Mouse (Mus musculus) liver (tissue): ENCODE measurements at regions not wholly inside any gene's neighbourhood (a gene's known extent, or its start where the extent isn't known, plus 50 kb on each side); places are given as distances from the start of the nearest gene placed in this dataset.

Experiments used
- DNase-seq: peaks from one replicate; pipeline ENCODE4 v3.0.0-alpha.2; 2020; ENCODE audit warnings: mixed read lengths

DNA sequence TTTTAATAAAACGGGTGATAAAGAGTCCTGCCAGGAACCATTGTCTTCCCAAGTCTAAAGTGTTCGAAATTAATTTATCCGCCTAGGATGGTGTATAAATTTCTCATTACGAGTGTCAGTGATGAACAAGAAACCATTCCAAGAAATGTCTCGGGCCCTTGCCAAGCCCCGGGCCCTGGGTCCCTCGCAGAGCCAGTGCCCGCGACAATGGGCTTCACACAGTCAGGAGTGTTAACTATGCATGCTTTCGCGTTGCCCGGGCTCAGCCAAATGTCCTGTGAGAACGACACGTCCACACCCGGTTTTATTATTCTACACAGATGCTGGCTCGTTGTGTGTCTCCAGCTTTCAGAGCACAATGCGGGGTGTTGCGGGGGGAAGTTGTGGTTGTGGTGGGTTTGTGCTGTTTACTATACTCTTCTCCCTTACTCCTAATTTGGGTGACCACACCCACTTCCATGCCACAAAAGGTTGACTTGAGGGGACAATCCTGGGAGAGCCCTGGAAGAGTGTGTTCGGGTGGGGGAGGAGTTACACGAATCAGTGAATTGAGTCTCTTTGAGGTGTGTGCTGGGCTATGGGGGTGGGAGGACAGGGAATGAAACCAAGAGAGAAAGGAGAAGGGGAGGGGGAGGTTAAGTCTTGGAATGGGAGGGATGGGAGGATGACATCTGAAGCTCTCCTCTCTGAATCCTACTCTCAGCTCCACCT, 166.5 kb downstream of the Inhbb start:
- DNase-seq, result no peak

DNA sequence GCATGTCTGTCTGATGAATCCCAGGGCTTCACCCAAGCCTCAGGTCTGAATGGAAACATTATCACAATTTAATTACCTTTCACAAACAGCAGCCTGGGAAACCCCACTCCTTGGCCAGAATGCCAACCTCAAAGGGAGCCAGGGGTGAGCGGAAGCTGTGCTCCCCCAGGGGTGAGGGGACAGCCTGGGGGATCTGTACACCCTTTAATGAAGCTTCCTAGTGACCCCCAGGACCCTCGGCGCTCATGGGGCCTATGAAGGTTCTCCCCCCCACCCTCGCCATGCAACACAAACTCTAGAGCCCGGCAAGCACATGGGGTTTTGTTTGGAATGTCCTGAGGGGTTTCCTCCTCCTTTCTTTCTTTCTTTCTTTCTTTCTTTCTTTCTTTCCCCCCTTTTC, 167.1 kb downstream of the Inhbb start:
- DNase-seq, result no peak

DNA sequence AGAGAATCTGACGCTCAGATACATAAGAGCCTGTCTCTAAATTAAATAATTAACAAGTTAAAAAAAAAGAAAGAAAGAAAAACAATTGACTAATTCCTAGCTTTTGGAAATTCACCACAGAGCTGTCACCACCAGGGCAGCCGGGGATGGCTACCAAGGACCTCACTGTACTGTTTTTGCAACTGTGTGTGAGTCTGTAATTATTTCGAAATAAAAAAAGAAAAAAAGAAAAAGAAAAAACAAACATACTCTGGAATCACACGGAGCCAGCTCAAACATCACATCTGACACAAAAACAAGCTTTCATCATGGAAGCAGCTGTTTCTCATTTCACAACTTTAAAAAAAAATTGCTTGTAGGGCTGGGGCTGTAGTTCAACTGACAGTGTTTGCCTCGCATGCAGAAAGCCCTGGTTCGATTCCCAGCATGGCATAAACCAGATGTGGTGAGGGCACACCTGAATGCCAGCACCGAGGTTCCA, 168.6 kb downstream of the Inhbb start:
- no peak for DNase-seq

DNA sequence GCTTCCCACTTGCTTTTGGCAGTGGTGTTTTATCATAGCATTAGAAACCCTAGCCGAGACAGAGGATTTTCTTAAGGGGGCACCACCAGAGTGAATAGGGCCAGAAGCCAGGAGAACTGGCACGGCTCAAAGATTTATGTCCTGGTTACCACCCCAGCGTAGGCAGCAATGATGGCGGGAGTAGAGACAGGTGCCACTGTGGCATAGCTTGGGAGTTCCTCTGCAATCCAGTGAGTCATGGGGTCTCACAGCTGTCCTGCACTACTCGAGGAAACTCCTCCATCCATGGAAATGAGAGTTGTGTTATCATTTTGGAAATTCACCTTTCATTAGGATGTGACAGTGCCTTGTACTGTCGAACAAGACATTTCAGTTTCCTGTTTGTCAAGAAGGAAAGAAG, 169.6 kb downstream of the Inhbb start:
- no peak for DNase-seq

DNA sequence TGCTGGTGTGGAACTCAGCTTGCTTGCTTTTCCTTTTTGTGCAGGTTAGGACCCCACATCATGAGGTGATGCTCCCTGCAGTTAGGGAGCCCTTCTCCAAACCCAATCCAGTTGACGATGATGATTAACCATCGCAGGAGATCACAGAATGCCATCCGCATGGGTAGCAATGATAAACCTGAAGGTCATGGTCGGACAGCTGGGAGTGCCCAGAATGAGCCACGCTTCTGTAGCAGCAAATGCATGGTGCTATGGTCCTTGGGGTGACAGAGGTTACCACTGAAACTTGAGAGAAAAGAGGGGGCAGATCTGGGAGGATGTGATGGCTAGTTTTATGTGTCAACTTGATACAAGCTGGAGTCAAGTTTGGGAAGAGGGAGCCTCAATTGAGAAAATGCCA, 170.3 kb downstream of the Inhbb start:
- no peak for DNase-seq

DNA sequence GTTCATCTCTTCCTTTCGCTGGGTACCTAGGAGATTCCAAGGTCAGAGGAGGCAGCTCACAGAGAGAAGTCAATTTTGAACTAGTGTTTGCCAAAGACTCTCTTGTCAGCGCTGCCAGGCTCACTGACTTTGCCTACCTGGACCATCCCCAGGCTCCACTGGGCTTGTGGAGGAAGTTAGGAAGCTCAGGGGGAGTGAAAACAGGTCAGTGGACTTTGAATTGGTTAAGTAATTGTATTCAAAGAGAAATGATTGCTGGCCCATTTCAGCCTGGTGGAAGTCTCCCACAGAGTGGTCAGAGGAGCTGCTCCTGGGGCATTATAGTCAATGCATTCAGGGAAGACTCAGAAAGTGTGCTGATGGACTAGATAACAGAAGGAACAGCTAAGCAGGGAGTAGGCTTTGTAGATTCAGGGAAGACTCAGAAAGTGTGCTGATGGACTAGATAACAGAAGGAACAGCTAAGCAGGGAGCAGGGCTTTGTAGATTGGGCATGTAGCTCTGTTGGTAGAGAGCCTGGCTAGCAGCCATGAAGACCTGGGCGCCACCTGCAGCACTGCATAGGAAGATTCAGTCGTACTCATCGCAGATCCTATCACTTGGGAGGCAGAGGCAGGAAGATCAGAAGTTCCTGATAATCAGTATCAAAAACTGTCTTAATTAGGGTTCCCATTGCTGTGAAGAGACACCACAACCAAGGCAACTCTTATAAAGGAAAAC, 173.1 kb downstream of the Inhbb start:
- DNase-seq, result no peak

DNA sequence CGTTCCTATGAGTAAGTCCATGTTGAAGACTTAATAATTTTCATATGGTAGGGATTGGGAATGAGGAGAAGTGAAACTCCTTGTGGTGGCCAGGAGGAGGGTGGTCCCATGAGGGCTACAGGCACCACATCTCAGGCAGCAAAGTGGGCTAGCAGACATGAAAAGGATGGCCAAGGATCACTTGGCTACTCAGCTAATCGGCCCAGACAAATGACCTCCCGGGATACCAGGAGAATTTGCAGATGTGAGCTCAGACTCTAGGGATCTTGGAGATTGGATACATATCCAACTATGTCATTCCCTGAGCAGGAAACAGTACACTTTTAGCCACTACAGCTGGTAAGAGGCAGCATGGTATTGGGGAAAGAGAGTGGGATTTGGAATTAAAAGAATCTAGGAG, 174.9 kb downstream of the Inhbb start:
- DNase-seq, result no peak

DNA sequence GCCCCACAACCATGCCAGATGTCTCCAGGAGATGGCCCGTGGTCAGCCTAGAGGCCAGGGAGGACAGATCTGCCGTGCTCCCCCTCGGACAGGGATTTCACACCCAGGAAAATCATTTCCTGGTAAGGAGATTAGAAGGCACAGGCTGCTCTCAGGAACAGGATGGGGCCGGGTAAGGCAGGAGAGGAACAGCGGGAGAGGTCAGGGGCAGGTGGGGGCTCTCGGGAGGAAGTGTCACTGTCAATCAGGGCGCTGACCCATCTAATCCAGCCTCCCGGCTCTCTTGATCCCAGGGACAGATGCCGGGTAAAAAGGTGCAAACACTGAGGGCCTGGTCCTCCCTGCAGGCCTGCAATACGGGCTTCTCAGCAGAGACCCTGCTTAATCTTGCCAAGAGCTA, 183.6 kb downstream of the Inhbb start:
- no peak for DNase-seq

DNA sequence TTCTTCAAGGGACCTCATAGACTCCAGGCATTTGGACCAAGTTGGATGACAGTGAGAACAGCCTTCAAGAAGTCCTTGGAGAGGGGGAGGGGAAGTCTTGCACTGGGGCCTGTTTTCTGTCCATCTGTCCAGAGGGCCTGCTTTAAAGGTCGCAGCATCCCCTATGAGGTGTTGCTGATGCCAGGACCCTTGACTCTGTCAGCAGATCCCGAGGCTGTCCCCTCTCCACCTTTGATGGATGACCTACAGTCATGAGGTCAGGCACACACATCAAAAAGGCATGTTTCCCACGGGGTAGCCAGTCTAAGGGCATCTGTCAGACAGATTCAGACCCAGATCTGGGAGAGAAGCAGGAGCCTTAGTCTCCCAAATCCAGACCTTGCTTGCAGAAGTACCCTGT, 183.4 kb upstream of the Gli2 start:
- DNase-seq, result no peak

DNA sequence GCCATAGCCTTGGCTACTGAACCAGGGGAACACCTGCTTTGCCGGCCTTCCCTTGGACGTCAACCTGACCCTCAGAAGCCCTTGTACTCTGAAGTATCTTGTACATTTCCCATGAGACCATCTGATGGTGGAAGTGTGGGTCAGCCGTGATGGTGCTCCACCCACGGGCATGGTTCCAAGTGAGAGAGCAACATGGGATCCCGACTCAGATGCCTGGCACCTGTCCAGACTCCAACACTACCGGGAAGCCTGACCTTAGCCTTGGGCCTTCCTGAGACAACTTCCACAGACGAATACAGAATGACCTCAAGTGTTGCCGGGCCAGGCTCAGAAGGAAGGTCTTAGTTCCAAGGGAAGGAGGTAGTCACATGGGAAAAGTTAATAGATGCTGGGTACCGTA, 181.0 kb upstream of the Gli2 start:
- peak; percentile 13 for DNase-seq

DNA sequence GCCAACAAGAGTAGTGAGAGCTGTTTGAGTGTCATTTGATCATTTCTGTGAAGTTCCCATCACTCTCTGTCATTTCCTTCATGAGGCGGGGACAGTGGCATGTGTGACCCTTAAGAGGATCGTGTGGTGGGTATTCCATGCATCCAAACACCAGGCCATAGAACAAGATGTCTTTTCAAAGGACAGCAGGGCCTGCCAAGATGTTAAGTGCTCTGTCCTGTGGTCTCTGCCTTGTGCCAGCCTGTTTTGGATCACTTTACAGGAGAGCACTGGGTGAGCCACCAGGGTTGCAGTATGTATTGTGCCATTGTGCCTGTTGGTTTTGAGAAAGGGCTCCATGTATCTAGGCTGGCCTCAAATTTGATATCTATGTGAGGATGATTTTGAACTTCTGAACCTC, 173.6 kb upstream of the Gli2 start:
- DNase-seq, result no peak

DNA sequence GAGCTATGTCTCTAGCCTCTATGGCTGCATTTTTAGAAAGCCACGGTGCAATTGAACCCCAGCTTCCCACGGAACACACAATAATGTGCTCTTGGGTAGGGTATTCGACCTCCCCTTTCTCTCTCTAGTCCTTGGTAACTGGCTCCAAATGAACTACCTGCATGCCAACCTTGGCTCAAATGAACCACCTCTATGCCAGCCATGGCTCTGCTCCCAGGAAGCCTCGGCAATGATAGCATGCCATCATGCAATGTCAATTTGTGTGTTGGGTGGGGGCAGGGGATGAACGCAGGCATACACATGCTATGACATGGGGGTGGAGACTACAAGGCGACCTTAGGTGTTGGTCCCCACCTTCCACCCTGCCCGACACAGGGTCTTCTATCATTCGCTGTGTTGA, 170.5 kb upstream of the Gli2 start:
- no peak for DNase-seq

DNA sequence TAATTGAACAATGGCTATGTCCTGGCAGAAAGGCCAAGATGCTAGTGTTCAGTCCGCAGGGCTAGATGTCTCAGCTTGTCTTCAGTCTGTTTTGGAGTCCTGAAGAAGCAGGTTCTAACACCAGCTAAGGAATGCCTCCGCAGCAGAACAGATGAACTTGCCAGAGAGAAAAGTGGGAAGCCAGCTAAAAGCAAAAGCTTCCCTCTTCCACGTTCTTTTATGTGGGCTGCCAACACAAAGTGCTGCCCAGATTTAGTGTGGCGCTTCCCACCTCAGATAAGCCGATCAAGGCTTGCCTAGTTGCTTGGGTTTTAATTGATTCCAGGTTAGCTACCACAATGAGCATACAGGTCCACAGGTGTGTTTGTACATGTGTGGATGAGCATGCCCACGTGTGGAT, 168.5 kb upstream of the Gli2 start:
- DNase-seq, result no peak

DNA sequence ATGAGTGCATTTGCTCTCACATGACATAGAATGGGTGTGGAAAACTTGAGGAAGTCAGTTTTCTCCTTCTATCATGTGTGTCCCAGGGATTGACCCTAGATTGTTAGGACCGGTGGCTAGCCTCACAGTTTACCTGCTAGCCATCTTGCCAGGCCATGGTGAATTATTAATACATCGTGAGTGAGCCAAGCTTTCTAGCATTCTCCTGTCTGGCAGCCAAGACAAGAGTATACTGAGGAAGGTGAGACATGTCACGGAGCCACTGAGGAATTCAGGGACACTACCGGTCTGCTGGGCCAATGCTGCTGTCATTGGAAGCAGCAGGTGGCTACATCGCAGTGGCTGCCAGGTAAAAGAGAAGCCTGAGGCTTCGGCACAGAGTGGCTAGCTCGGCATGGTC, 167.6 kb upstream of the Gli2 start:
- no peak for DNase-seq

DNA sequence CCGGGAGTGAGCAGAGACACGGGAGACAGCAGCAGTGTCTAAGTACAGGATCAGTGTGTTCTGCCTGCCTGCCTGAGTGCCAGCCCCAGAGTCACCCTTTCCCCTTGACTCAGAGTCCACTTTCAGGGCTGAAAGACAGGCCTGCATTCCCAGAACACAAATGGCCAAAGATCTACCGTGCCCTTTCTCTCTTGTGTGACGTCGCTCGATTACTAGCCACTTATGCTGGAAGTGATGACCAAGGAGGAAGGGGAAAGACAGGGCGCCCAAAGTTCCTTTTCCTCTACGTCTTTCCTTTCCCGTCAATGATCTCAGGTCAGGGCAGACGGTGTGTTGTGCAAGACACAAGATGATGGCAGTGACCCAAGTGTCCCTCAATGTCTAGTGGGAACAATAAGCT, 166.4 kb upstream of the Gli2 start:
- no peak for DNase-seq

DNA sequence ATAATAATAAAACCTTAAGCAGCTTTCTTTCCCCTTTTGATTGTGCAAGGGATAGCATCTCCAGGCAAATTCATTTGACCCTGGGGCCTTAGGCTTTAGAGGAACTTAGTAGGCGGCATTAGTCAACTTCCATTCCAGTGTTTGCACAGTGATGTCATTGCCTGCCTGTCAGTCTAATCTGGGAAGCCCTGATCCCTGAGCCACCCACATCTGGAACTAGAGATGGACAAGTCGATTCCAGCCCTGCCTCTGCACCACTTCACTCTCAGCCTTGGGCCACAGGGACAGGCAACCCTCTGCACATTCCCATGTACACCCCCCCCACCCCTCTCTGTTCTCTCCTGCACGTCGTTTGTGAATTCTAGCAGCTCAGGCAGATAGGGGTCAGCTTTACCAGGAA, 164.0 kb upstream of the Gli2 start:
- DNase-seq, result peak; percentile 12

DNA sequence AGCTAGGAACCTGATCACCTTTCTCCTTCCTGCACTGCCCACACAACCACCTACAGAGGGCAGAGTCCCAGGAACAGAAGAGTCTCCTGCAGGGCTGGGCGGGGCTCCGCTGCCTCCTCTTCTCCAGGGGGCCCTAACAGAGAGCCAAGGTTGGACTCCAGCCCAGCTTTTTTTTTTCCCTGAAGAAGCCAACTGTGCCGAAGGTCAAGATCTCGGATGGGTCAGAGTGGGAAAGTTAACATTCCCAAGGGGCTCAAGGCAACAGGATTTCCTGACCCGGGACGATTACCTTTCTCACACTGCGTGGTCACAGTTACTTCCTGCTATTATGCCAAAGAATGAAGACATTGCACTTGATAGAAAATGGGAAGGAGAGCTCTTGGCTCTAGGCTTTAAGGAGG, 156.2 kb upstream of the Gli2 start:
- DNase-seq, result no peak

DNA sequence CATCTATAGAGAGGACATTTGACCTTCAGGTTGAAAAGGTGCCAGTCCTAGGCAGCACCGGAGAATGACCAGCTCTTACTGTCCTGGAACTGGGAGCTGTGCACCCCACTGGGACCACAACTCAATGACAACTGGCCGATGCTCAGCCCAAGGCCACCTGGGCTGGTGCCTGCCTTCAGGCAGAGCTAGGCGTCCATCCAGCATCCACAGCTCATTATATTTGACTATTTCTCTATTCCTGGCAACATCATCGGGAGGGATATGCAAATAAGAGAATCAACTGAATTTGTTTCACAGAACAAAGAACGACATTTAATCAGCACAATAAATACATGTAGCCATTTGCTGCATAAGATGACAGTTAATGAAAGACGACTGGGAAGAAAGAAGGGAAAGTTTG, 149.0 kb upstream of the Gli2 start:
- no peak for DNase-seq

DNA sequence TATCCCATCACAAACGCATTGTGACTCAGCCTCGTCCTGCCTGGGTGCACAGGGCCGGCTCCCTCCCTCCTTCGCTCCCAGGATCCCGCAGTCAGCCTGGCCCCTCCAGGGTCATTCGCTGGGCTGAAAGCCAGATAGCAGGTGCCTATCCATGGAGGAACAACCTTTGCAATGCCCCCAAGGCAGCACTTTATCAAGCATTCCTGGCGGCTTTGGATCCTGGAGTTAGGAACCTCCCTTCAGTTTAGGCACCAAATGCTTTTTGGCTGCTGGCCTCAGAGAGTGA, 143.9 kb upstream of the Gli2 start:
- DNase-seq, result peak; percentile 21

DNA sequence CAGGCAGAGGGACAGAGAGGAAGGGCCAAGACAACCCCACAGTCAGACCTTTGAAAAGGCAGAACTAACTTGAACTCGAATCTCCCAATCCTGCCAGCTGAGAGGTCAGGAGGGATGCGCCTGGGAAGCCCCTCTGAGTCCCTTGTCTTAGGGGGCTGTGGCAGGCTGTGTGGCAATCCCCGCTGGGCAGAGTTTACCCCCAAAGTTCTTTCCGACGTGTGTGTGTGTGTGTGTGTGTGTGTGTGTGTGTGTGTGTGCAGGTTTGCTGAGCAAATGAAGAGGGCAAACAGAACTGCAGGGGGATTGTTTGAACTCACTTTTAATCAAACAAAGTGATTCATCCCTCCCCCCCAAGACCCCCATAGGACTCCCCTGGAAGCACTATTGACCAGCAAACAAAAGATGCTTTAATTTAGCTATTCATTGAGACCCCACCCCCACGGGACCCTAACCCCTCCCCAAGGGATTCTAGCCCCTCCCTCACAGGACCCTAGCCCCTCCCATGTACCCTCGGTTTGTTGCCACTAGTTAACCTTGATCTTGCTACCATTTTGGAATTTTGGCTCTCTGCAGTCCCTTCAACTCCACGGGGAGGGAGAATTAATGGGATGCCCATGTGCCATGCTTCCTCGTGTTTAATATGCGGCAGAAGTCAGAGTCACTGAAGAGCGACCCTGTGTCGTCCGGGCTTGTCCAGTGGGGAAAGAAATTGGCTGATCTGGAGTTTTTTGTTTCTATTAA, 143.4 kb upstream of the Gli2 start:
- peak; percentile 25 for DNase-seq

DNA sequence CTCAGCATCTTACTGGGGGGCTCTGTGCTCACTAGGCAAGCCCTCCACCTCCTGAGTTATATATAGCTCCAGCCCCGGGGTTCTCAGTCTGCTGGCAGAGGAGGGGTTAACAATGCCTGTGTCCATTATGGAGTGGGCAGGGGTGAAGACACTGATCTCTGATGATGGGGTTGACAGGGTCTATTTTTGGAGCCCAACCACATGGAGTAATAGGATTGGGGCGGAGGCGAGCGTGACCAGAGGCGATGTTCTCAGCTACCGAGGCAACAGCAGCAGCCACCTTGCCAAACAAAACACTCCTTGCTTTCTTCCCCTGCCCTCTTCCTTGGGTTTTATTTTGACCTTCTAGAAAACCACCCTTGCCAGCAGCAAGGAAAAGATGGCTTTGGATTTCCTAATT, 141.1 kb upstream of the Gli2 start:
- no peak for DNase-seq

DNA sequence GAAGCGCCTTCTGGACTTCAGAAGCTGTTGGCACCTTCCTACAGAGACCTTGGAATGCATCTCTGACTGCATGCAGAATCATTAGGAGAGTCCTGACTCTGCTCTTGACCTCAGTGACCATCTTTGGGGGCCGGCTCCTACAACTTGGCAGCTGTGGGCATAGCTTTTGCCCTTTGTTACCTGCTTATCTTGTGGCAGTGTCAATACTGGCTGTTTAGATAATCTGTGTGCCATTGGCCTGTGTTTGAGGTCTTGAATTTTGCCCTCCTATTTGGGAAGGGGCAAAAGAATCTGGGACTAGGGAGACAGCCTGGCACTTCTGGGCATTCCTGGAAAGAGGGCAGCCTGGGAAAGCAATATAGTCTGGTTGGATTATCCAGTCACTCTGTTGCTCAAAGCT, 137.8 kb upstream of the Gli2 start:
- DNase-seq, result no peak

DNA sequence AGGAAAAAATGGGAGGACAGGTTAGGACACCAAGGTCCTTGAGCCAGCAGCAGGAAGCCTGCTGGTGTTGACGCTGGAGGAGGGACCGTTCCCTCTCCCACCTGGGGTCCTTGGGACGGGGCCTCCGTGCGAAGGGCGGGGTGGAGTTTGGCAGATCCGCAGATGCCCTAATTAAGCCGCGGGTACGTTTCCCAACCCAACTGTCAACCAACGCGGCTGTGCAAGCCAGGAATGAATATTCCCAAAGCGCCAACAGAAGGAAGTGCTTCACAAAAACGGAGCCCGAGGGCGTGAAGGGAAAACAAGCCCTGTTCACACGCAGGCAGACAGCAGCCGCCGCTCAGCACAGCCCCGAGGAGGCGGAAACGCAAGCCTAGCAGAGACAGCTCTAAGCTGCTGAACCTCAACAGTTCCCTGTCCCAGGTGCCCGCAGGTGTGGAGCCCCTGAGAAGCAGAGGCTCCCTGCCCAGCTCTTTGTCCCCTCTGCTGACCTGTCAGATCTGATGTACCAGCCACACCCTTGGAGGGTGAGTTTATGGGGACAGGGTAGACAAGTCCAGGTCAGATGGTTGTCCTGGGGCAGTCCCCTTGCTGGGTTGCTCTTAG, 136.1 kb upstream of the Gli2 start:
- DNase-seq, result peak; percentile 5

DNA sequence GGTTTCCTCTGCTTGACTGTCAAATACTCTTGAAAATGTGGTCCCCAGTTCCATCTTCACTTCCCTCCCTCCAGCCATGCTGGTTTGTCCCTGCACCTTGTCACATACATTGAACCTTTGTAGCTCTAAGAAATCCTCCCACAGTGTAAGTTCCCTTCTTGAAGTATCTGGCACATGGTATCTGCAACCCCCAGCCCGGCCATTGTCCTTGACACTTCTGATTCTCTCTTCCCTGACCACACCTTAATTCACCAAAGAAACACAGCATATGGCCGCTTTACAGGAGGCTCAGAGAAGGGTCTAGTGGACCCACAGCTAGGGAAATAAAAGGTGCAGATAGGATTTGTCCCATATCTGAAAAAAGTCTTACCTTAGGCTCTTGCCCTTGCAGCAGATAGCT, 133.9 kb upstream of the Gli2 start:
- no peak for DNase-seq
